ENCODE assay signal across 21 mouse cellular contexts in the genomic region with DNA sequence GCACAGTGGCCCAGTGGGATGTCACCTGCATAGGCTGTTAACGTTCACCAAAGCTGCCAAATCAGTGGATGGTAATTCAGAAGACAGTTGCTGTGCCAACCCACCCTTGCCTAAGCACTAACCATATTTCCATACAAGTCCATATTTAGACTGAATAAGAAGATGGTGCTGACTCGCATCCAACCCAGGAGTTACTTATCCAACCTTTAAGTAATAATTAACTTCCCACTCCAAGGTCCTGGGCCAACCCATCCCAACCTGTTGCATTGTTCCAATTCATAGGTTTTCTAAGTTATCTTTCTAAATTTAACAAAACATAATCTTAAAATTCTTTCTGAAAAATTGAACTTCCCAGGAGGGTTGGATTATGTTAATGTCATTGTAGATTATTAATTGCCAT.
A peak's percentile ranks its signal among the peaks of the same experiment; 100 is the strongest.
DNase-seq lines count a peak whose midpoint lies in the region; ATAC-seq and TF ChIP-seq lines count a peak whose summit lies in the region.
"Had no signal": no experiment of that assay in that cellular context is flagged by ENCODE, and none has a peak within 500 bp of the region (broad histone marks: within the 10 kb centered on the region; RNA-seq: fewer than 3 reads in every experiment).

No protein-coding gene starts in this region.

- no peak for ATAC-seq in kidney, embryonic 14.5 days (ENCODE audit: low FRiP score, low TSS enrichment)
- no peak for ATAC-seq in lung, embryonic 14.5 days (ENCODE audit: insufficient read depth)
- ATAC-seq in kidney, postnatal 0 days (replicated peaks; ENCODE audit: low FRiP score, low read depth): peak; percentile 72; the same call in 1 of the 2 replicates
- ATAC-seq: activated CD4-positive, CD25-positive, alpha-beta regulatory T cell, adult 4 months; forebrain, embryonic 13.5 days; forebrain, embryonic 16.5 days had no signal

- peak; percentile 11 for DNase-seq in kidney, adult 18-20 months
- peak; percentile 5 for DNase-seq in lung, embryonic 14.5 days
- no peak for DNase-seq in lung, postnatal 10 days
- DNase-seq in kidney, postnatal 0 days (ENCODE audit: low spot score): no peak
- DNase-seq in right cerebral cortex, postnatal 10 days (ENCODE audit: low spot score in 2 of 2): no peak
- DNase-seq in layer of hippocampus, adult 11-12 months (ENCODE audit: low spot score): no peak
- DNase-seq: adrenal gland, adult 8-10 months; adrenal gland, postnatal 25 days; cerebellum, adult 11-12 months; cerebellum, adult 8-10 months; cerebellum, postnatal 14 days; gastrocnemius, postnatal 10 days; gastrocnemius, postnatal 36 days had no signal

- no peaks in the 10 kb centered on the region for H3K4me1 ChIP-seq in kidney, embryonic 14.5 days (ENCODE audit: control insufficient read depth, insufficient read depth, low read length)
- no peaks in the 10 kb centered on the region for H3K4me1 ChIP-seq in lung, embryonic 14.5 days (ENCODE audit: insufficient read depth)
- no peaks in the 10 kb centered on the region for H3K4me1 ChIP-seq in kidney, postnatal 0 days (replicated peaks; ENCODE audit: insufficient read depth, low read length)
- H3K4me1 ChIP-seq: forebrain, embryonic 10.5 days; forebrain, embryonic 13.5 days; hindbrain, embryonic 12.5 days; hindbrain, embryonic 15.5 days had no signal

- no peak for TF ChIP-seq CTCF in lung, embryonic 14.5 days (IDR thresholded peaks at IDR 0.05; ENCODE audit: low read depth)
- no peak for TF ChIP-seq CTCF in kidney, postnatal 0 days (IDR thresholded peaks at IDR 0.05; ENCODE audit: low read depth)

- no peaks in the 10 kb centered on the region for H3K9me3 ChIP-seq in kidney, embryonic 14.5 days (ENCODE audit: control insufficient read depth, low read length)
- H3K9me3 ChIP-seq in lung, embryonic 14.5 days (ENCODE audit: low read depth, low read length): no peaks in the 10 kb centered on the region
- H3K9me3 ChIP-seq in kidney, postnatal 0 days (replicated peaks; ENCODE audit: low read length): no peaks in the 10 kb centered on the region
- H3K9me3 ChIP-seq: forebrain, embryonic 10.5 days; forebrain, embryonic 13.5 days; hindbrain, embryonic 12.5 days; hindbrain, embryonic 15.5 days had no signal

- 67% methylated on average over 2 of the region's 2 CpGs for WGBS in kidney, embryonic 14.5 days
- 75% methylated on average over 2 of the region's 2 CpGs for whole genome bisulfite sequencing in lung, embryonic 14.5 days
- 63% methylated on average over 2 of the region's 2 CpGs for WGBS in kidney, postnatal 0 days

- H3K27ac ChIP-seq in kidney, embryonic 14.5 days (ENCODE audit: low read depth, low read length): no peak overlapping the region
- no peak overlapping the region for H3K27ac ChIP-seq in lung, embryonic 14.5 days (ENCODE audit: low read depth)
- no peak overlapping the region for H3K27ac ChIP-seq in kidney, postnatal 0 days
- H3K27ac ChIP-seq: forebrain, embryonic 10.5 days; forebrain, embryonic 13.5 days; hindbrain, embryonic 12.5 days; hindbrain, embryonic 15.5 days had no signal

- no peak overlapping the region for H3K4me3 ChIP-seq in kidney, embryonic 14.5 days (ENCODE audit: low read length)
- no peak overlapping the region for H3K4me3 ChIP-seq in lung, embryonic 14.5 days (ENCODE audit: low read depth, low read length)
- H3K4me3 ChIP-seq in kidney, postnatal 0 days (replicated peaks; ENCODE audit: low read depth, low read length): no peak overlapping the region
- H3K4me3 ChIP-seq: forebrain, embryonic 10.5 days; forebrain, embryonic 13.5 days; hindbrain, embryonic 12.5 days; hindbrain, embryonic 15.5 days had no signal

- no peak overlapping the region for H3K9ac ChIP-seq in kidney, embryonic 14.5 days (ENCODE audit: low read depth, low read length)
- no peak overlapping the region for H3K9ac ChIP-seq in lung, embryonic 14.5 days
- no peak overlapping the region for H3K9ac ChIP-seq in kidney, postnatal 0 days (ENCODE audit: low read depth, low read length)
- H3K9ac ChIP-seq: forebrain, embryonic 13.5 days; hindbrain, embryonic 12.5 days; hindbrain, embryonic 15.5 days had no signal

- no peaks in the 10 kb centered on the region for H3K36me3 ChIP-seq in kidney, embryonic 14.5 days (ENCODE audit: control insufficient read depth, insufficient read depth, low read length)
- no peaks in the 10 kb centered on the region for H3K36me3 ChIP-seq in lung, embryonic 14.5 days (ENCODE audit: insufficient read depth)
- H3K36me3 ChIP-seq in kidney, postnatal 0 days (ENCODE audit: insufficient read depth, low read length): no peaks in the 10 kb centered on the region
- H3K36me3 ChIP-seq: forebrain, embryonic 10.5 days; hindbrain, embryonic 12.5 days; hindbrain, embryonic 15.5 days had no signal

- no peak overlapping the region for H3K4me2 ChIP-seq in kidney, embryonic 14.5 days (replicated peaks; ENCODE audit: low read depth, low read length)
- H3K4me2 ChIP-seq in lung, embryonic 14.5 days: no peak overlapping the region
- no peak overlapping the region for H3K4me2 ChIP-seq in kidney, postnatal 0 days (ENCODE audit: low read length)
- H3K4me2 ChIP-seq: forebrain, embryonic 13.5 days; heart, embryonic 11.5 days; hindbrain, embryonic 12.5 days; hindbrain, embryonic 15.5 days had no signal

- no peaks in the 10 kb centered on the region for H3K27me3 ChIP-seq in kidney, embryonic 14.5 days (ENCODE audit: control insufficient read depth, insufficient read depth, low read length)
- H3K27me3 ChIP-seq in lung, embryonic 14.5 days (ENCODE audit: insufficient read depth, low read length): no peaks in the 10 kb centered on the region
- H3K27me3 ChIP-seq in kidney, postnatal 0 days (ENCODE audit: insufficient read depth, low read length): no peaks in the 10 kb centered on the region
- H3K27me3 ChIP-seq: forebrain, embryonic 13.5 days; hindbrain, embryonic 12.5 days; hindbrain, embryonic 15.5 days had no signal

Comparison
In these comparisons a context has a peak if more than half of its experiments do, and no peak if none do; other contexts are left out.
1. DNase-seq: peak in kidney, adult 18-20 months (single experiment) and lung, embryonic 14.5 days (single experiment); none in lung, postnatal 10 days (single experiment), kidney, postnatal 0 days (single experiment), right cerebral cortex, postnatal 10 days (0 of 2) and layer of hippocampus, adult 11-12 months (single experiment).